26 mouse cellular contexts compared by ENCODE assay signal in genomic region chr7:74451047-74451446, GRCm38 (mm10).
DNase-seq lines count a peak whose midpoint lies in the region; ATAC-seq and TF ChIP-seq lines count a peak whose summit lies in the region.
"Had no signal": no experiment of that assay in that cellular context is flagged by ENCODE, and none has a peak within 500 bp of the region (broad histone marks: within the 10 kb centered on the region; RNA-seq: fewer than 3 reads in every experiment).

No protein-coding gene starts in this region.

- H3K27ac ChIP-seq in heart, embryonic 12.5 days (ENCODE audit: poor library complexity, severe bottlenecking): 0 out of 2 replicates have a peak overlapping the region, but pooled peaks have one; percentile 13
- H3K27ac ChIP-seq in limb, embryonic 14.5 days (replicated peaks; ENCODE audit: low read depth, low read length): no peak overlapping the region
- no peak overlapping the region for H3K27ac ChIP-seq in limb, embryonic 10.5 days
- H3K27ac ChIP-seq: embryonic facial prominence, embryonic 12.5 days; forebrain, embryonic 10.5 days; forebrain, embryonic 13.5 days; heart, embryonic 10.5 days; heart, embryonic 15.5 days; hindbrain, embryonic 14.5 days; hindbrain, postnatal 0 days had no signal

- 39% methylated on average over 2 of the region's 2 CpGs for whole genome bisulfite sequencing in heart, embryonic 12.5 days
- WGBS in limb, embryonic 14.5 days: 67% methylated on average over 2 of the region's 2 CpGs
- WGBS in limb, embryonic 10.5 days: 68% methylated on average over 2 of the region's 2 CpGs

- no peak overlapping the region for H3K9ac ChIP-seq in heart, embryonic 12.5 days
- no peak overlapping the region for H3K9ac ChIP-seq in limb, embryonic 14.5 days (ENCODE audit: low read depth, low read length, severe bottlenecking)
- H3K9ac ChIP-seq: embryonic facial prominence, embryonic 12.5 days; forebrain, embryonic 13.5 days; heart, embryonic 15.5 days; hindbrain, embryonic 14.5 days had no signal

- no peak for DNase-seq in heart, adult 18-20 months
- no peak for DNase-seq in limb, embryonic 14.5 days (ENCODE audit: low spot score)
- DNase-seq in limb, embryonic 10.5 days (ENCODE audit: low spot score): no peak
- no peak for DNase-seq in retina, embryonic 14.5 days (ENCODE audit: low spot score)
- DNase-seq: adrenal gland, adult 8-10 months; adrenal gland, postnatal 25 days; cerebellum, adult 18-20 months; cerebellum, adult 9-10 months; cerebellum, postnatal 14 days; gastrocnemius, postnatal 10 days; gastrocnemius, postnatal 36 days; heart, postnatal 10 days; heart, postnatal 4 days had no signal

- no peaks in the 10 kb centered on the region for H3K27me3 ChIP-seq in heart, embryonic 12.5 days (replicated peaks)
- H3K27me3 ChIP-seq in limb, embryonic 14.5 days (ENCODE audit: control insufficient read depth, insufficient read depth, low read length): no peaks in the 10 kb centered on the region
- no peaks in the 10 kb centered on the region for H3K27me3 ChIP-seq in limb, embryonic 10.5 days (ENCODE audit: low read depth, poor library complexity, severe bottlenecking)
- no peaks in the 10 kb centered on the region for H3K27me3 ChIP-seq in myocyte (ENCODE audit: control insufficient read depth, insufficient read depth, insufficient read length)
- H3K27me3 ChIP-seq: embryonic facial prominence, embryonic 12.5 days; forebrain, embryonic 13.5 days; heart, embryonic 15.5 days had no signal

- peaks cover 14% of the 10 kb centered on the region for H3K4me1 ChIP-seq in heart, embryonic 12.5 days (replicated peaks)
- no peaks in the 10 kb centered on the region for H3K4me1 ChIP-seq in limb, embryonic 14.5 days (ENCODE audit: control insufficient read depth, insufficient read depth, low read length)
- peaks cover 19% of the 10 kb centered on the region for H3K4me1 ChIP-seq in limb, embryonic 10.5 days
- H3K4me1 ChIP-seq: embryonic facial prominence, embryonic 12.5 days; heart, embryonic 15.5 days had no signal

- no peak overlapping the region for H3ac ChIP-seq in myocyte (ENCODE audit: control insufficient read depth, insufficient read length)

- no peak overlapping the region for H3K4me3 ChIP-seq in heart, embryonic 12.5 days
- H3K4me3 ChIP-seq in limb, embryonic 14.5 days (replicated peaks; ENCODE audit: low read length): no peak overlapping the region
- H3K4me3 ChIP-seq in limb, embryonic 10.5 days: no peak overlapping the region
- no peak overlapping the region for H3K4me3 ChIP-seq in myocyte
- H3K4me3 ChIP-seq: embryonic facial prominence, embryonic 12.5 days; forebrain, embryonic 10.5 days; forebrain, embryonic 13.5 days; heart, embryonic 10.5 days; heart, embryonic 15.5 days had no signal

- H3K9me3 ChIP-seq in heart, embryonic 12.5 days (replicated peaks): no peaks in the 10 kb centered on the region
- H3K9me3 ChIP-seq in limb, embryonic 14.5 days (ENCODE audit: control insufficient read depth, low read length): no peaks in the 10 kb centered on the region
- no peaks in the 10 kb centered on the region for H3K9me3 ChIP-seq in limb, embryonic 10.5 days (replicated peaks)
- H3K9me3 ChIP-seq: embryonic facial prominence, embryonic 12.5 days; forebrain, embryonic 10.5 days; forebrain, embryonic 13.5 days; heart, embryonic 10.5 days; heart, embryonic 15.5 days had no signal

- H3K79me2 ChIP-seq in myocyte (ENCODE audit: control insufficient read depth, insufficient read depth): peaks cover 24% of the 10 kb centered on the region

- no peak for ATAC-seq in heart, embryonic 12.5 days (ENCODE audit: insufficient number of reproducible peaks, low FRiP score)
- peak; percentile 53; the same call in 1 of the 2 replicates for ATAC-seq in limb, embryonic 14.5 days (ENCODE audit: low FRiP score, low read depth)
- ATAC-seq: activated CD4-positive, CD25-positive, alpha-beta regulatory T cell, adult 4 months; forebrain, embryonic 13.5 days; forebrain, embryonic 16.5 days; hindbrain, postnatal 0 days; inflammation-experienced regulatory T-cells, adult 6 months; intestine, embryonic 16.5 days had no signal

- H3K4me2 ChIP-seq in heart, embryonic 12.5 days: no peak overlapping the region
- no peak overlapping the region for H3K4me2 ChIP-seq in limb, embryonic 14.5 days (replicated peaks; ENCODE audit: low read depth, low read length, severe bottlenecking)
- H3K4me2 ChIP-seq in myocyte (ENCODE audit: low read depth): peak overlapping the region; percentile 52
- H3K4me2 ChIP-seq: embryonic facial prominence, embryonic 12.5 days; forebrain, embryonic 13.5 days; heart, embryonic 15.5 days; hindbrain, embryonic 14.5 days had no signal

- no peaks in the 10 kb centered on the region for H3K36me3 ChIP-seq in heart, embryonic 12.5 days
- no peaks in the 10 kb centered on the region for H3K36me3 ChIP-seq in limb, embryonic 14.5 days (ENCODE audit: control insufficient read depth, insufficient read depth, low read length)
- H3K36me3 ChIP-seq in limb, embryonic 10.5 days: no peaks in the 10 kb centered on the region
- H3K36me3 ChIP-seq in myocyte (ENCODE audit: control insufficient read depth, insufficient read depth): no peaks in the 10 kb centered on the region
- H3K36me3 ChIP-seq: embryonic facial prominence, embryonic 12.5 days; forebrain, embryonic 10.5 days; heart, embryonic 10.5 days; heart, embryonic 15.5 days had no signal

- no peak for TF ChIP-seq POLR2A in limb, embryonic 14.5 days (IDR thresholded peaks at IDR 0.05; ENCODE audit: borderline replicate concordance, extremely low read depth, insufficient read depth, insufficient read length)
- no peak for TF ChIP-seq POLR2A in myocyte (IDR thresholded peaks at IDR 0.05; ENCODE audit: insufficient read length, low read depth)

TF ChIP-seq in myocyte, 11 proteins besides CTCF, POLR2A, EP300 and RAD21:
- TF ChIP-seq MYOD1 (IDR thresholded peaks at IDR 0.05; ENCODE audit: control insufficient read depth in 1 of 3, insufficient read length in 2 of 3, low read depth in 2 of 3): peak; percentile 63 to 96 (median 89)
- TF ChIP-seq POLR2AphosphoS2 (IDR thresholded peaks at IDR 0.05; ENCODE audit: insufficient read length, low read depth): no peak
- no peak for TF ChIP-seq E2F4 (IDR thresholded peaks at IDR 0.05; ENCODE audit: insufficient read depth)
- peak; percentile 56 to 94 (median 87) for TF ChIP-seq MYOG (IDR thresholded peaks at IDR 0.05; ENCODE audit: control insufficient read depth in 1 of 3, insufficient read depth in 1 of 3, insufficient read length in 2 of 3, low read depth in 2 of 3)
- no peak for TF ChIP-seq REST (IDR thresholded peaks at IDR 0.05; ENCODE audit: insufficient read depth, insufficient read length)
- TF ChIP-seq TCF12 (IDR thresholded peaks at IDR 0.05; ENCODE audit: insufficient read depth, poor library complexity, severe bottlenecking): peak; percentile 72
- no peak for TF ChIP-seq USF1 (IDR thresholded peaks at IDR 0.05; ENCODE audit: low read depth)
- no peak for TF ChIP-seq CEBPB (IDR thresholded peaks at IDR 0.05; ENCODE audit: insufficient read depth, poor library complexity, severe bottlenecking)
- peak; percentile 40 for TF ChIP-seq TCF3 (IDR thresholded peaks at IDR 0.05; ENCODE audit: insufficient read length, low read depth)
